Mouse (Mus musculus): ENCODE data around the gene Ccnl2.

GRCm38 (mm10) chr4:155838187-155839153, 26.2 kb downstream of the Ccnl2 start:
- TF ChIP-seq CTCF (IDR thresholded peaks at IDR 0.05; ENCODE audit: low read depth, low read length) (no peak), POLR2A (IDR thresholded peaks at IDR 0.05; ENCODE audit: insufficient read depth, low read length) (no peak)
